Comparison of ENCODE assay signal across 15 mouse cellular contexts in genomic region chr9:45733246-45733645, GRCm38 (mm10).
"Had no signal": no experiment of that assay in that cellular context is flagged by ENCODE, and none has a peak within 500 bp of the region (broad histone marks: within the 10 kb centered on the region; RNA-seq: fewer than 3 reads in every experiment).

No protein-coding gene starts in this region.

- H3K4me3 ChIP-seq: left cerebral cortex, adult 2 months; limb, embryonic 12.5 days; liver, embryonic 13.5 days; lung, embryonic 15.5 days; midbrain, embryonic 13.5 days; myocyte; neural tube, embryonic 13.5 days; stomach, embryonic 15.5 days had no signal

- H3K27ac ChIP-seq: left cerebral cortex, adult 2 months; limb, embryonic 12.5 days; liver, embryonic 13.5 days; lung, embryonic 15.5 days; midbrain, embryonic 13.5 days; neural tube, embryonic 13.5 days; stomach, embryonic 15.5 days had no signal

- DNase-seq: kidney, postnatal 25 days; liver; liver, embryonic 13.5 days; liver, postnatal 0 days; lung, postnatal 14 days; retina, postnatal 1 day; thymus, adult 2 months; thymus, postnatal 25 days had no signal
